Mouse (Mus musculus): ENCODE results near the gene Osbp2. TPM values are rescaled to one million over a fixed set of nuclear protein-coding genes. Genes with fewer than 3 reads are reported as not detected.

The Osbp2 gene
- polyA plus RNA-seq, 1 experiment, result 3.3 TPM

GRCm38 (mm10) chr11:3804639-3805038 lies 59.1 kb downstream of the Osbp2 start:
- WGBS, result 93% methylated on average over 2 of the region's 2 CpGs
- Histone ChIP-seq H3K4me3 (ENCODE audit: insufficient read depth, low read depth, low read length) (no peak overlapping the region), H3K27ac (ENCODE audit: insufficient read depth, low read depth, low read length) (no peak overlapping the region), H3K4me1 (ENCODE audit: control insufficient read depth, insufficient read depth, low read length) (no peaks in the 10 kb centered on the region), H3K27me3 (replicated peaks; ENCODE audit: control insufficient read depth, insufficient read depth, low read length) (no peaks in the 10 kb centered on the region), H3K36me3 (ENCODE audit: control insufficient read depth, insufficient read depth, low read length) (no peaks in the 10 kb centered on the region)
- DNase-seq, result no peak
- TF ChIP-seq CTCF (conservative IDR thresholded peaks at IDR 0.05; ENCODE audit: insufficient read depth, insufficient read length, low read depth, low read length) (no peak), POLR2A (IDR thresholded peaks at IDR 0.05; ENCODE audit: low read depth, low read length) (no peak)

GRCm38 (mm10) chr11:3802057-3802456 lies 61.6 kb downstream of the Osbp2 start:
- DNase-seq, result peak; percentile 23
- Histone ChIP-seq H3K4me1 (ENCODE audit: control insufficient read depth, insufficient read depth, low read length) (no peaks in the 10 kb centered on the region), H3K36me3 (ENCODE audit: control insufficient read depth, insufficient read depth, low read length) (no peaks in the 10 kb centered on the region), H3K27me3 (replicated peaks; ENCODE audit: control insufficient read depth, insufficient read depth, low read length) (no peaks in the 10 kb centered on the region), H3K4me3 (ENCODE audit: insufficient read depth, low read depth, low read length) (no peak overlapping the region), H3K27ac (ENCODE audit: insufficient read depth, low read depth, low read length) (no peak overlapping the region)
- 6% methylated on average over 1 of the region's 1 CpGs for WGBS
- TF ChIP-seq CTCF (conservative IDR thresholded peaks at IDR 0.05; ENCODE audit: insufficient read depth, insufficient read length, low read depth, low read length) (no peak; the same call in 1 of the 2 replicates), POLR2A (IDR thresholded peaks at IDR 0.05; ENCODE audit: low read depth, low read length) (no peak)

- Histone ChIP-seq H3K4me3 (ENCODE audit: insufficient read depth, low read depth, low read length) (no peak overlapping the region), H3K27me3 (replicated peaks; ENCODE audit: control insufficient read depth, insufficient read depth, low read length) (no peaks in the 10 kb centered on the region), H3K27ac (ENCODE audit: insufficient read depth, low read depth, low read length) (no peak overlapping the region), H3K36me3 (ENCODE audit: control insufficient read depth, insufficient read depth, low read length) (no peaks in the 10 kb centered on the region), H3K4me1 (ENCODE audit: control insufficient read depth, insufficient read depth, low read length) (no peaks in the 10 kb centered on the region)
- WGBS, result 89% methylated on average over 6 of the region's 6 CpGs
- DNase-seq, result no peak
- TF ChIP-seq POLR2A (IDR thresholded peaks at IDR 0.05; ENCODE audit: low read depth, low read length) (no peak), CTCF (conservative IDR thresholded peaks at IDR 0.05; ENCODE audit: insufficient read depth, insufficient read length, low read depth, low read length) (no peak)
Observed at GRCm38 (mm10) chr11:3797631-3798215, 66.0 kb downstream of the Osbp2 start.

GRCm38 (mm10) chr11:3790736-3791135 lies 73.0 kb downstream of the Osbp2 start:
- Histone ChIP-seq H3K4me1 (ENCODE audit: control insufficient read depth, insufficient read depth, low read length) (peaks cover 8% of the 10 kb centered on the region), H3K27me3 (replicated peaks; ENCODE audit: control insufficient read depth, insufficient read depth, low read length) (no peaks in the 10 kb centered on the region), H3K4me3 (ENCODE audit: insufficient read depth, low read depth, low read length) (no peak overlapping the region), H3K27ac (ENCODE audit: insufficient read depth, low read depth, low read length) (peak overlapping the region; percentile 83), H3K36me3 (ENCODE audit: control insufficient read depth, insufficient read depth, low read length) (no peaks in the 10 kb centered on the region)
- peak; percentile 45 for DNase-seq
- no peak for TF ChIP-seq CTCF (conservative IDR thresholded peaks at IDR 0.05; ENCODE audit: insufficient read depth, insufficient read length, low read depth, low read length)
- no peak for TF ChIP-seq POLR2A (IDR thresholded peaks at IDR 0.05; ENCODE audit: low read depth, low read length)

- Histone ChIP-seq H3K36me3 (ENCODE audit: control insufficient read depth, insufficient read depth, low read length) (no peaks in the 10 kb centered on the region), H3K4me3 (ENCODE audit: insufficient read depth, low read depth, low read length) (no peak overlapping the region), H3K27me3 (replicated peaks; ENCODE audit: control insufficient read depth, insufficient read depth, low read length) (no peaks in the 10 kb centered on the region), H3K27ac (ENCODE audit: insufficient read depth, low read depth, low read length) (no peak overlapping the region), H3K4me1 (ENCODE audit: control insufficient read depth, insufficient read depth, low read length) (peaks cover 8% of the 10 kb centered on the region)
- WGBS, result 37% methylated on average over 3 of the region's 3 CpGs
- TF ChIP-seq CTCF (conservative IDR thresholded peaks at IDR 0.05; ENCODE audit: insufficient read depth, insufficient read length, low read depth, low read length) (no peak), POLR2A (IDR thresholded peaks at IDR 0.05; ENCODE audit: low read depth, low read length) (no peak)
- peak; percentile 83 for DNase-seq
Observed at GRCm38 (mm10) chr11:3789919-3790318, 73.8 kb downstream of the Osbp2 start.

- no peaks in the 10 kb centered on the region for H3K36me3 ChIP-seq (ENCODE audit: control insufficient read depth, insufficient read depth, low read length)
- no peaks in the 10 kb centered on the region for H3K27me3 ChIP-seq (replicated peaks; ENCODE audit: control insufficient read depth, insufficient read depth, low read length)
- no peak overlapping the region for H3K4me3 ChIP-seq (ENCODE audit: insufficient read depth, low read depth, low read length)
- WGBS, result 24% methylated on average over 6 of the region's 6 CpGs
- TF ChIP-seq POLR2A (IDR thresholded peaks at IDR 0.05; ENCODE audit: low read depth, low read length), result no peak
- peak; percentile 95 for TF ChIP-seq CTCF (conservative IDR thresholded peaks at IDR 0.05; ENCODE audit: insufficient read depth, insufficient read length, low read depth, low read length)
- peak; percentile 88 for DNase-seq
- H3K4me1 ChIP-seq (ENCODE audit: control insufficient read depth, insufficient read depth, low read length), result peaks cover 8% of the 10 kb centered on the region
- H3K27ac ChIP-seq (ENCODE audit: insufficient read depth, low read depth, low read length), result no peak overlapping the region
Observed at GRCm38 (mm10) chr11:3786564-3786963, 77.1 kb downstream of the Osbp2 start.

- H3K27ac ChIP-seq (ENCODE audit: insufficient read depth, low read depth, low read length), result no peak overlapping the region
- H3K27me3 ChIP-seq (replicated peaks; ENCODE audit: control insufficient read depth, insufficient read depth, low read length), result no peaks in the 10 kb centered on the region; the same call in 1 of the 2 replicates
- 22% methylated on average over 4 of the region's 4 CpGs for WGBS
- no peaks in the 10 kb centered on the region for H3K4me1 ChIP-seq (ENCODE audit: control insufficient read depth, insufficient read depth, low read length)
- H3K36me3 ChIP-seq (ENCODE audit: control insufficient read depth, insufficient read depth, low read length), result no peaks in the 10 kb centered on the region
- H3K4me3 ChIP-seq (ENCODE audit: insufficient read depth, low read depth, low read length), result no peak overlapping the region
- DNase-seq, result no peak
- TF ChIP-seq POLR2A (IDR thresholded peaks at IDR 0.05; ENCODE audit: low read depth, low read length) (no peak), CTCF (conservative IDR thresholded peaks at IDR 0.05; ENCODE audit: insufficient read depth, insufficient read length, low read depth, low read length) (no peak)
Observed at GRCm38 (mm10) chr11:3775263-3775644, 88.4 kb downstream of the Osbp2 start.
